Comparison of ENCODE assay signal across 19 mouse cellular contexts in genomic region chr4:94144901-94145801, GRCm38 (mm10).
DNase-seq lines count a peak whose midpoint lies in the region; ATAC-seq and TF ChIP-seq lines count a peak whose summit lies in the region.
"Had no signal": no experiment of that assay in that cellular context is flagged by ENCODE, and none has a peak within 500 bp of the region (broad histone marks: within the 10 kb centered on the region; RNA-seq: fewer than 3 reads in every experiment).

No protein-coding gene starts in this region.

- no peaks in the 10 kb centered on the region for H3K36me3 ChIP-seq in hindbrain, embryonic 14.5 days (replicated peaks; ENCODE audit: control insufficient read depth, insufficient read depth)
- no peaks in the 10 kb centered on the region for H3K36me3 ChIP-seq in hindbrain, embryonic 10.5 days
- no peaks in the 10 kb centered on the region for H3K36me3 ChIP-seq in forebrain, embryonic 14.5 days (ENCODE audit: control insufficient read depth, insufficient read depth, low read length)
- H3K36me3 ChIP-seq in midbrain, embryonic 14.5 days (ENCODE audit: control insufficient read depth, insufficient read depth, low read length), result no peaks in the 10 kb centered on the region
- no peaks in the 10 kb centered on the region for H3K36me3 ChIP-seq in thymus, adult 2 months (ENCODE audit: control insufficient read depth, insufficient read depth, low read length)
- H3K36me3 ChIP-seq: embryonic facial prominence, embryonic 15.5 days; limb, embryonic 13.5 days; stomach, embryonic 15.5 days had no signal

- no peak for TF ChIP-seq POLR2A in thymus, adult 2 months (IDR thresholded peaks at IDR 0.05; ENCODE audit: control insufficient read depth, extremely low read depth, insufficient read depth, low read length, poor library complexity)

- TF ChIP-seq CTCF in thymus, adult 2 months (IDR thresholded peaks at IDR 0.05; ENCODE audit: borderline replicate concordance, control insufficient read depth, extremely low read depth, insufficient read depth, low read length, poor library complexity), result no peak

- no peak overlapping the region for H3K4me3 ChIP-seq in hindbrain, embryonic 14.5 days (replicated peaks; ENCODE audit: low read length)
- H3K4me3 ChIP-seq in hindbrain, embryonic 10.5 days, result no peak overlapping the region
- H3K4me3 ChIP-seq in forebrain, embryonic 14.5 days (ENCODE audit: low read depth, low read length), result no peak overlapping the region
- H3K4me3 ChIP-seq in midbrain, embryonic 14.5 days (replicated peaks; ENCODE audit: low read depth, low read length), result no peak overlapping the region
- H3K4me3 ChIP-seq in thymus, adult 2 months (ENCODE audit: control insufficient read depth, insufficient read depth, low read length), result no peak overlapping the region
- H3K4me3 ChIP-seq: embryonic facial prominence, embryonic 15.5 days; heart, adult 2 months; limb, embryonic 13.5 days; stomach, embryonic 15.5 days had no signal

- H3K4me2 ChIP-seq in hindbrain, embryonic 14.5 days (replicated peaks), result no peak overlapping the region
- H3K4me2 ChIP-seq in forebrain, embryonic 14.5 days (ENCODE audit: low read length), result peak overlapping the region; percentile 16; the same call in 1 of the 2 replicates
- peak overlapping the region; percentile 37 for H3K4me2 ChIP-seq in midbrain, embryonic 14.5 days (ENCODE audit: low read length)
- H3K4me2 ChIP-seq: embryonic facial prominence, embryonic 15.5 days; limb, embryonic 13.5 days; stomach, embryonic 15.5 days had no signal

- H3K9me3 ChIP-seq in hindbrain, embryonic 14.5 days (ENCODE audit: control insufficient read depth, low read length), result peaks cover 5% of the 10 kb centered on the region; the same call in 1 of the 2 replicates
- no peaks in the 10 kb centered on the region for H3K9me3 ChIP-seq in hindbrain, embryonic 10.5 days
- H3K9me3 ChIP-seq in forebrain, embryonic 14.5 days (replicated peaks; ENCODE audit: control insufficient read depth, low read length), result no peaks in the 10 kb centered on the region
- H3K9me3 ChIP-seq in midbrain, embryonic 14.5 days (ENCODE audit: control insufficient read depth, low read length), result 0 out of 2 replicates have a peak, but pooled peaks cover 2% of the 10 kb centered on the region
- H3K9me3 ChIP-seq: embryonic facial prominence, embryonic 15.5 days; limb, embryonic 13.5 days; stomach, embryonic 15.5 days had no signal

- H3K27me3 ChIP-seq in hindbrain, embryonic 14.5 days (ENCODE audit: control insufficient read depth, insufficient read depth, low read length), result no peaks in the 10 kb centered on the region
- no peaks in the 10 kb centered on the region for H3K27me3 ChIP-seq in hindbrain, embryonic 10.5 days (ENCODE audit: insufficient read depth, poor library complexity, severe bottlenecking)
- no peaks in the 10 kb centered on the region for H3K27me3 ChIP-seq in forebrain, embryonic 14.5 days (replicated peaks; ENCODE audit: control insufficient read depth, insufficient read depth, low read length)
- no peaks in the 10 kb centered on the region for H3K27me3 ChIP-seq in midbrain, embryonic 14.5 days (ENCODE audit: control insufficient read depth, insufficient read depth, low read length)
- no peaks in the 10 kb centered on the region for H3K27me3 ChIP-seq in thymus, adult 2 months (ENCODE audit: control insufficient read depth, insufficient read depth, low read length)
- H3K27me3 ChIP-seq: embryonic facial prominence, embryonic 15.5 days; limb, embryonic 13.5 days; stomach, embryonic 15.5 days had no signal

- WGBS in hindbrain, embryonic 14.5 days, result 32% methylated on average over 7 of the region's 7 CpGs
- 67% methylated on average over 7 of the region's 7 CpGs for WGBS in hindbrain, embryonic 10.5 days
- WGBS in forebrain, embryonic 14.5 days, result 7% methylated on average over 7 of the region's 7 CpGs
- WGBS in midbrain, embryonic 14.5 days, result 17% methylated on average over 7 of the region's 7 CpGs
- 79% methylated on average over 7 of the region's 7 CpGs for WGBS in thymus, adult 2 months

- no peak for DNase-seq in hindbrain, embryonic 14.5 days (ENCODE audit: low spot score)
- DNase-seq in hindbrain, embryonic 10.5 days (ENCODE audit: low spot score), result no peak
- peak; percentile 37 for DNase-seq in forebrain, embryonic 14.5 days (ENCODE audit: low spot score)
- DNase-seq in midbrain, embryonic 14.5 days, result peak; percentile 71
- peak; percentile 6 for DNase-seq in telencephalon, adult 2 months (ENCODE audit: low read depth, low spot score)
- no peak for DNase-seq in cerebellum, adult 18-20 months
- DNase-seq in thymus, adult 2 months, result no peak
- DNase-seq: adrenal gland, postnatal 10 days; cerebellum, adult 8-10 months; gastrocnemius, postnatal 10 days; heart, adult 2 months; kidney, adult 8-10 months; kidney, postnatal 25 days; right cerebral cortex, postnatal 14 days; thymus, postnatal 14 days had no signal

- ATAC-seq in hindbrain, embryonic 14.5 days (ENCODE audit: low FRiP score), result peak; percentile 55; the same call in 1 of the 2 replicates
- peak; percentile 44 for ATAC-seq in forebrain, embryonic 14.5 days
- peak; percentile 69 for ATAC-seq in midbrain, embryonic 14.5 days (ENCODE audit: low FRiP score, low TSS enrichment)

- H3K9ac ChIP-seq in hindbrain, embryonic 14.5 days, result no peak overlapping the region
- 0 out of 2 replicates have a peak overlapping the region, but pooled peaks have one; percentile 13 for H3K9ac ChIP-seq in forebrain, embryonic 14.5 days (ENCODE audit: low read length)
- H3K9ac ChIP-seq in midbrain, embryonic 14.5 days (replicated peaks; ENCODE audit: low read length), result no peak overlapping the region
- H3K9ac ChIP-seq: embryonic facial prominence, embryonic 15.5 days; limb, embryonic 13.5 days; liver, embryonic 14.5 days; stomach, embryonic 15.5 days had no signal

- 0 out of 2 replicates have a peak, but pooled peaks cover 4% of the 10 kb centered on the region for H3K4me1 ChIP-seq in hindbrain, embryonic 14.5 days (replicated peaks; ENCODE audit: control insufficient read depth, insufficient read depth, low read length)
- H3K4me1 ChIP-seq in hindbrain, embryonic 10.5 days (replicated peaks), result no peaks in the 10 kb centered on the region
- peaks cover 6% of the 10 kb centered on the region; the same call in 1 of the 2 replicates for H3K4me1 ChIP-seq in forebrain, embryonic 14.5 days (ENCODE audit: control insufficient read depth, insufficient read depth, low read length)
- peaks cover 5% of the 10 kb centered on the region; the same call in 1 of the 2 replicates for H3K4me1 ChIP-seq in midbrain, embryonic 14.5 days (ENCODE audit: control insufficient read depth, insufficient read depth, low read length)
- H3K4me1 ChIP-seq in thymus, adult 2 months (replicated peaks; ENCODE audit: control insufficient read depth, insufficient read depth, low read length), result no peaks in the 10 kb centered on the region
- H3K4me1 ChIP-seq: embryonic facial prominence, embryonic 15.5 days; limb, embryonic 13.5 days; stomach, embryonic 15.5 days had no signal

- H3K27ac ChIP-seq in hindbrain, embryonic 14.5 days, result peak overlapping the region; percentile 38; the same call in 1 of the 2 replicates
- H3K27ac ChIP-seq in hindbrain, embryonic 10.5 days, result no peak overlapping the region
- H3K27ac ChIP-seq in forebrain, embryonic 14.5 days (ENCODE audit: low read depth, low read length), result no peak overlapping the region
- peak overlapping the region; percentile 20; the same call in 1 of the 2 replicates for H3K27ac ChIP-seq in midbrain, embryonic 14.5 days (replicated peaks; ENCODE audit: low read depth, low read length)
- no peak overlapping the region for H3K27ac ChIP-seq in thymus, adult 2 months (ENCODE audit: control insufficient read depth, insufficient read depth, low read length)
- H3K27ac ChIP-seq: embryonic facial prominence, embryonic 15.5 days; heart, adult 2 months; limb, embryonic 13.5 days; liver, embryonic 14.5 days; stomach, embryonic 15.5 days had no signal

Comparison
In these comparisons a context has a peak if more than half of its experiments do, and no peak if none do; other contexts are left out.
1. H3K27ac ChIP-seq: peak in hindbrain, embryonic 14.5 days (single experiment) and midbrain, embryonic 14.5 days (single experiment); none in hindbrain, embryonic 10.5 days (single experiment), forebrain, embryonic 14.5 days (single experiment) and thymus, adult 2 months (single experiment).
2. DNase-seq: peak in forebrain, embryonic 14.5 days (single experiment), midbrain, embryonic 14.5 days (single experiment) and telencephalon, adult 2 months (single experiment); none in hindbrain, embryonic 14.5 days (single experiment), hindbrain, embryonic 10.5 days (single experiment), cerebellum, adult 18-20 months (0 of 2) and thymus, adult 2 months (single experiment).
3. Peak in every context shown above with its lines, with median percentiles within 50 percentile points of each other: ATAC-seq.